Mouse (Mus musculus) intestine, embryonic 15.5 days (tissue): Measurements from ENCODE around the gene Cc2d2b. TPM values are rescaled to one million over a fixed set of nuclear protein-coding genes. Genes with fewer than 3 reads are reported as not detected.
A peak's percentile ranks its signal among the peaks of the same experiment; 100 is the strongest.

ENCODE experiments used
- ATAC-seq: fragments of 200-750 bp; cut with Nextera tagmentation; 2 replicates; pipeline ENCODE4 v1.8.0; 2017; ENCODE audit warnings: moderate TSS enrichment, moderate library complexity
- H3K27ac ChIP-seq: fragments of 300-500 bp; sonication (generic); 2 replicates; pipeline ENCODE4 v1.5.1; 2015; ENCODE audit warnings: mild to moderate bottlenecking, inconsistent platforms
- H3K27me3 ChIP-seq: fragments of 300-500 bp; sonication (generic); replicated peaks from 2 replicates; pipeline ENCODE4 v1.6.1; 2015; ENCODE audit warnings: inconsistent platforms
- H3K36me3 ChIP-seq: fragments of 300-500 bp; sonication (generic); 2 replicates; pipeline ENCODE4 v1.6.1; 2015; ENCODE audit warnings: inconsistent platforms
- H3K4me1 ChIP-seq: fragments of 300-500 bp; sonication (generic); replicated peaks from 2 replicates; pipeline ENCODE4 v1.6.1; 2015; ENCODE audit warnings: inconsistent platforms
- H3K4me2 ChIP-seq: fragments of 300-500 bp; sonication (generic); replicated peaks from 2 replicates; pipeline ENCODE4 v1.6.1; 2015; ENCODE audit warnings: mild to moderate bottlenecking, inconsistent platforms
- H3K4me3 ChIP-seq: fragments of 300-500 bp; sonication (generic); replicated peaks from 2 replicates; pipeline ENCODE4 v1.5.1; 2015; ENCODE audit warnings: inconsistent platforms
- H3K9ac ChIP-seq: fragments of 300-500 bp; sonication (generic); 2 replicates; pipeline ENCODE4 v1.6.1; 2015; ENCODE audit warnings: inconsistent platforms
- H3K9me3 ChIP-seq: fragments of 300-500 bp; sonication (generic); 2 replicates; pipeline ENCODE4 v1.6.1; 2016; ENCODE audit warnings: inconsistent platforms
- WGBS: fragments of 180-500 bp; shearing (Covaris S2); methylation state at CpG from one replicate; pipeline ENCODE4 v1.1.7; 2015; 5-methylcytosine and 5-hydroxymethylcytosine counted together
- polyA plus RNA-seq: library from polyadenylated mRNA; unstranded; fragments of >200 nt; fragmentation: Nextera tagmentation; extraction: Ambion mirVana; gene quantifications from 2 replicates; pipeline ENCODE4 v1.2.1, GENCODE M21; 2015

Gene Cc2d2b
- 0.06 TPM in 1 of 2 replicates, not detected in the other for polyA plus RNA-seq

- WGBS: 72% methylated on average over 16 of the region's 17 CpGs
- ATAC-seq: no peak
- Histone ChIP-seq H3K9me3 (no peaks in the 10 kb centered on the region), H3K4me2 (no peak within 1 kb of the TSS), H3K4me1 (no peaks in the 10 kb centered on the region), H3K27me3 (no peaks in the 10 kb centered on the region), H3K36me3 (no peaks in the 10 kb centered on the region), H3K4me3 (no peak within 1 kb of the TSS), H3K27ac (no peak within 1 kb of the TSS), H3K9ac (no peak within 1 kb of the TSS)
Observed at GRCm38 (mm10) chr19:40748559-40748958, at the start of gene Cc2d2b. Gene Cc2d2b, plus strand, starts transcription at chr19:40748753.

GRCm38 (mm10) chr19:40699816-40700215 is 48.7 kb upstream of the Cc2d2b start:
- ATAC-seq: no peak

GRCm38 (mm10) chr19:40702406-40702805 is 46.1 kb upstream of the Cc2d2b start:
- H3K9me3 ChIP-seq: no peaks in the 10 kb centered on the region
- ATAC-seq: no peak
- H3K4me3 ChIP-seq: no peak overlapping the region
- no peaks in the 10 kb centered on the region for H3K4me1 ChIP-seq
- no peak overlapping the region for H3K9ac ChIP-seq
- H3K27me3 ChIP-seq: no peaks in the 10 kb centered on the region
- WGBS: 62% methylated on average over 4 of the region's 4 CpGs
- H3K27ac ChIP-seq: no peak overlapping the region
- H3K36me3 ChIP-seq: no peaks in the 10 kb centered on the region
- no peak overlapping the region for H3K4me2 ChIP-seq

More at GRCm38 (mm10) chr19:40699816-40700215, 48.7 kb upstream of the Cc2d2b start:
- no peak overlapping the region for H3K4me3 ChIP-seq
- H3K4me2 ChIP-seq: no peak overlapping the region
- H3K9me3 ChIP-seq: no peaks in the 10 kb centered on the region
- 78% methylated on average over 5 of the region's 5 CpGs for WGBS
- H3K9ac ChIP-seq: no peak overlapping the region
- H3K36me3 ChIP-seq: no peaks in the 10 kb centered on the region
- no peak overlapping the region for H3K27ac ChIP-seq
- H3K4me1 ChIP-seq: no peaks in the 10 kb centered on the region
- no peaks in the 10 kb centered on the region for H3K27me3 ChIP-seq

GRCm38 (mm10) chr19:40712889-40713628 is 35.5 kb upstream of the Cc2d2b start:
- Histone ChIP-seq H3K9ac (no peak overlapping the region), H3K4me1 (no peaks in the 10 kb centered on the region), H3K27me3 (no peaks in the 10 kb centered on the region), H3K4me2 (no peak overlapping the region), H3K4me3 (no peak overlapping the region), H3K27ac (no peak overlapping the region), H3K36me3 (no peaks in the 10 kb centered on the region), H3K9me3 (no peaks in the 10 kb centered on the region)
- ATAC-seq: no peak
- WGBS: 78% methylated on average over 14 of the region's 16 CpGs

- Histone ChIP-seq H3K27ac (no peak overlapping the region), H3K4me3 (no peak overlapping the region), H3K27me3 (no peaks in the 10 kb centered on the region), H3K9me3 (no peaks in the 10 kb centered on the region), H3K4me1 (no peaks in the 10 kb centered on the region), H3K4me2 (no peak overlapping the region), H3K36me3 (no peaks in the 10 kb centered on the region), H3K9ac (no peak overlapping the region)
- WGBS: 45% methylated on average over 5 of the region's 5 CpGs
- ATAC-seq: no peak
Observed at GRCm38 (mm10) chr19:40714700-40715099, 33.9 kb upstream of the Cc2d2b start.

- Histone ChIP-seq H3K27ac (no peak overlapping the region), H3K36me3 (no peaks in the 10 kb centered on the region), H3K27me3 (no peaks in the 10 kb centered on the region), H3K9ac (no peak overlapping the region), H3K4me1 (no peaks in the 10 kb centered on the region), H3K4me3 (no peak overlapping the region), H3K4me2 (no peak overlapping the region), H3K9me3 (no peaks in the 10 kb centered on the region)
- no peak for ATAC-seq
- 76% methylated on average over 6 of the region's 6 CpGs for WGBS
Observed at GRCm38 (mm10) chr19:40716981-40717380, 31.6 kb upstream of the Cc2d2b start.

GRCm38 (mm10) chr19:40719439-40720105 is 29.0 kb upstream of the Cc2d2b start:
- H3K9ac ChIP-seq: no peak overlapping the region
- WGBS: 43% methylated on average over 11 of the region's 11 CpGs
- no peak overlapping the region for H3K4me2 ChIP-seq
- no peak for ATAC-seq
- no peaks in the 10 kb centered on the region for H3K4me1 ChIP-seq
- H3K4me3 ChIP-seq: no peak overlapping the region
- no peaks in the 10 kb centered on the region for H3K9me3 ChIP-seq
- no peaks in the 10 kb centered on the region for H3K36me3 ChIP-seq
- H3K27me3 ChIP-seq: no peaks in the 10 kb centered on the region
- no peak overlapping the region for H3K27ac ChIP-seq

GRCm38 (mm10) chr19:40720381-40720780 is 28.2 kb upstream of the Cc2d2b start:
- H3K36me3 ChIP-seq: no peaks in the 10 kb centered on the region
- no peaks in the 10 kb centered on the region for H3K9me3 ChIP-seq
- no peak overlapping the region for H3K27ac ChIP-seq
- 56% methylated on average over 12 of the region's 12 CpGs for WGBS
- no peak overlapping the region for H3K4me3 ChIP-seq
- no peaks in the 10 kb centered on the region for H3K27me3 ChIP-seq
- H3K9ac ChIP-seq: no peak overlapping the region
- H3K4me1 ChIP-seq: no peaks in the 10 kb centered on the region
- no peak; the same call in 1 of the 2 replicates for ATAC-seq
- H3K4me2 ChIP-seq: no peak overlapping the region

- no peaks in the 10 kb centered on the region for H3K36me3 ChIP-seq
- no peak overlapping the region for H3K4me3 ChIP-seq
- H3K4me2 ChIP-seq: no peak overlapping the region
- H3K9me3 ChIP-seq: no peaks in the 10 kb centered on the region
- ATAC-seq: peak; percentile 46
- H3K27ac ChIP-seq: no peak overlapping the region
- H3K4me1 ChIP-seq: no peaks in the 10 kb centered on the region
- H3K27me3 ChIP-seq: no peaks in the 10 kb centered on the region
- 49% methylated on average over 11 of the region's 11 CpGs for whole genome bisulfite sequencing
- no peak overlapping the region for H3K9ac ChIP-seq
Observed at GRCm38 (mm10) chr19:40722137-40723038, 26.2 kb upstream of the Cc2d2b start.

- no peak for ATAC-seq
- H3K4me2 ChIP-seq: no peak overlapping the region
- no peaks in the 10 kb centered on the region for H3K4me1 ChIP-seq
- no peaks in the 10 kb centered on the region for H3K36me3 ChIP-seq
- WGBS: 55% methylated on average over 10 of the region's 10 CpGs
- no peak overlapping the region for H3K27ac ChIP-seq
- H3K9ac ChIP-seq: no peak overlapping the region
- H3K4me3 ChIP-seq: no peak overlapping the region
- no peaks in the 10 kb centered on the region for H3K9me3 ChIP-seq
- H3K27me3 ChIP-seq: no peaks in the 10 kb centered on the region
Observed at GRCm38 (mm10) chr19:40723516-40723915, 25.0 kb upstream of the Cc2d2b start.

GRCm38 (mm10) chr19:40726148-40726547 is 22.4 kb upstream of the Cc2d2b start:
- Histone ChIP-seq H3K4me2 (no peak overlapping the region), H3K27me3 (no peaks in the 10 kb centered on the region), H3K9me3 (no peaks in the 10 kb centered on the region), H3K9ac (no peak overlapping the region), H3K4me1 (no peaks in the 10 kb centered on the region; the same call in 1 of the 2 replicates), H3K4me3 (no peak overlapping the region), H3K27ac (no peak overlapping the region), H3K36me3 (no peaks in the 10 kb centered on the region)
- no peak for ATAC-seq
- WGBS: 51% methylated on average over 4 of the region's 4 CpGs

GRCm38 (mm10) chr19:40726614-40727013 is 21.9 kb upstream of the Cc2d2b start:
- Histone ChIP-seq H3K9me3 (no peaks in the 10 kb centered on the region), H3K4me1 (no peaks in the 10 kb centered on the region; the same call in 1 of the 2 replicates), H3K36me3 (no peaks in the 10 kb centered on the region), H3K4me2 (no peak overlapping the region), H3K9ac (no peak overlapping the region), H3K27me3 (no peaks in the 10 kb centered on the region), H3K4me3 (no peak overlapping the region), H3K27ac (no peak overlapping the region)
- WGBS: 64% methylated on average over 2 of the region's 2 CpGs
- no peak for ATAC-seq
